Mouse (Mus musculus): ENCODE measurements around the gene Ston2.

The Ston2 gene

DNA sequence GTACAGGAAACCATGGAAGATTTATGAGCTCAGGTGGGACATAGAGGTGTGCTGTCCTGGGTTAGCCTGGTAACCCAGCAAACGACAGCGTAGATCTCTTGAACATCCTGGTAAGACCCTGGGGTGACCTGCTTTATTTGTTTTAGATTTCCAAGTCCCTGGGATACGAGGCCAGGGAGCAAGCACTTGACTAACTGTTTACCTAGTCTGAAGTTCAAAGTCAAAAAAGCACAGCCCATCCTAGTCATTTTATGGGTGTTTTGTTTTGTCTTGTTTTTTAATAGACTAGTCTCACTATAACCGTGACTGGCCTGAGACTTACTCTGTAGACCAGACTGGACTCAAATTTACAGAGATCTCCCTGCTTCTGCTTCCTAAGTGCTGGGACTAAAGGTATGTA lies 93.4 kb downstream of the Ston2 start:
- no peak for DNase-seq

- DNase-seq: no peak
These were observed 94.6 kb downstream of the Ston2 start for GRCm38 (mm10) chr12:91693566-91693965.

DNA sequence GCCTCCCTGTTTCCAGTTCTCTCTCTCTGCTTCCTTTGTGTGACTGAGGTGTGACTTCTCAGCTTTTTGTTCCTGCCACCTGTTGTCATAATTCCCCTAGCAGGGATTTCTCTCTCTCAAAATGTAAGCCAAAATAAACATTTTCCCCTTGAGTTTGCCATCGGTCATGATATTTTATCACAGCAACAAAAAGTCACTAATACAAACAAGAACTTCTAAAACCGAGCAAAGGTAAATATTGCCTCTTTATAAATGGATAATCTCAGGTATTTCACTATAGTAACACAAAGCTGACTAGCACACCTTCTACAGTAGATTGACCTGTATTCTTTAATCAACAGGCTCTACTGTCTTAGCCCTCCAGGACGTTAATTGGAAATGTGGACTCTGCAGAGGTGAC lies 95.2 kb downstream of the Ston2 start:
- no peak for DNase-seq

DNA sequence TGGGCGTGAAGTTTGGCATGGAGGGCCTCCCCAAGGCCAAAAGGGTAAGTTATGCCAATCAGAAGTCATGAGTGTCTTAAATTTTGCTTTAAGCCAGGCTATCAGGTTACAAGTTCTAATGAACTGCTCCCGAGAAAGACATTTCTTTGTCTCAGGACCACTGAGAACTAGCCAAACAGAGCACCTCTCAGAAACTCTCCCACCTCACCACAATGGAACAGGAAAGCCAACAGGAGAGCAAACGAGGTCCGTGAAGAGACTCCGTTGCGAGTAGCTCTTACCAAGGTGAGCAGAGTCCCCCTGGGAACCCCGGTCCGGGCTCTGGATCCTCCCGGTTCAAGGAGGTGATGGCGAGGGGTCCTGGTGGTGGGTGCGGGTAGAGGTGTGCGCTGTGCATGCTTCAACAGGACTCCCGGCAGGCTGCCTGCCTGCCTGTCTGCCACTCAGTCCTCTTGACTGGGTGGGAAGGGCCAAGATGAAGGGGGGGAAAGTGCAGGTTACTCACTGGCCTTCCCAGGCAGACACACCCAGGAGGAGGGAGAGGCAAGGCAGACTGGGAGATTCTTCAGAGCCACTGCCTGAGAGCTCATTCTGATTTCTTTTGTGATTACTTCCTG lies 102.4 kb downstream of the Ston2 start:
- no peak for DNase-seq

- no peak for DNase-seq
These were observed 103.3 kb downstream of the Ston2 start for GRCm38 (mm10) chr12:91684840-91685415.

DNA sequence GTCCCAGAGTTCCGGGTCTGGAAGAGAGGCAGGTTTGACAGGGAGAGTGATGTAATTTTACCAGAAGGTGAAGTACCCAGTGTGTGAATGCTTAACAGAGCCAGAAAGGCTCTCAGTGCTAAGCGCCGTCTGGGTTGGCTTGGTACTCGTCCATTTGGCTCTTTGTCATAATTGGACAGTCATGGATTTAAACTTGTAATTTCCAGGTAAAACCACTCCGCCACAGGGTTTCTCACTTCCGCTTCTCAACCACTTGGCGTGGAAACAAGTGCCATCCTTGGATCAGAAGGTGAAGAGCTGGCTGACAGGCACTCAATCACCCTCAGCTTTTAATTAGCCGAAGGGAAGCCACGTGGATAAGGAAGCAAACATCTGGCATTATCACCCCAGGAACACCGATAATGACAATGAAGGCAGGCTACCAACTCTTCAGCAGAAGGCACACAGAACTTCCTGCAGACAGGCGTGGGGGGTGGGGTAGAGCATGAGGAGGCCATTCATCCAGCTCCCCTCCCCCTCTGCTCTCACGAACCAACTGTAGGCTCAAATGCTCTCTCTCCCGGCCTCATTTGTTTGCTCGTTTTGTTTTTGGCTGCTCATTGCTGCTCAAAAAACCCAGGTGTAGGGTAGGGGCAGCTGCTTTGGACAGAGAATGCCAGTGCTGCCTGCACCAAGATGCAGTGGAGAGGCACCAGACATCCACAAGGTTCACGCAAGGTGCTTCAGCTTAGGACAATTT lies 103.9 kb downstream of the Ston2 start:
- DNase-seq: peak; percentile 78

- no peak for DNase-seq
These were observed 104.6 kb downstream of the Ston2 start for GRCm38 (mm10) chr12:91683549-91684100.

DNA sequence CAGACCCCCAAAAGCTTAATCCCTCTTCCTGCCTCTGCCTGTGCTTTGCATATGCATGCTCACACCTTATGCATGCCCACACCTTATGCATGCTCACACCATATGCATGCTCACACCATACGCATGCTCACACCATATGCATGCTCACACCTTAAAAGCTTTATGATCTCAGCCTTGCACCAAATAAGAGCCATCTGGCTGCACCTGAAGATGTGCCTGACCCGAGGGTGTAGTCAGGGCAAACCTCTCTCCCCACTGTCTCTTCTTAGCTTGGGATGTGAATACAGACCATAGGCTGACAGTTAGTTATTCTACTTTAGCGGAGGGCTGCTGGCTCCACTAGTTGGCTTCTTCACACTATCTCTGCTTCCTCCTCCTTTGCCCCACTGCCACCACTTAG lies 105.1 kb downstream of the Ston2 start:
- DNase-seq: no peak

- DNase-seq: no peak
These were observed 108.7 kb downstream of the Ston2 start for GRCm38 (mm10) chr12:91679320-91680064.

- no peak for DNase-seq
These were observed 112.2 kb downstream of the Ston2 start for GRCm38 (mm10) chr12:91675937-91676336.

- peak; percentile 46 for DNase-seq
These were observed 115.0 kb downstream of the Ston2 start for GRCm38 (mm10) chr12:91673141-91673540.

DNA sequence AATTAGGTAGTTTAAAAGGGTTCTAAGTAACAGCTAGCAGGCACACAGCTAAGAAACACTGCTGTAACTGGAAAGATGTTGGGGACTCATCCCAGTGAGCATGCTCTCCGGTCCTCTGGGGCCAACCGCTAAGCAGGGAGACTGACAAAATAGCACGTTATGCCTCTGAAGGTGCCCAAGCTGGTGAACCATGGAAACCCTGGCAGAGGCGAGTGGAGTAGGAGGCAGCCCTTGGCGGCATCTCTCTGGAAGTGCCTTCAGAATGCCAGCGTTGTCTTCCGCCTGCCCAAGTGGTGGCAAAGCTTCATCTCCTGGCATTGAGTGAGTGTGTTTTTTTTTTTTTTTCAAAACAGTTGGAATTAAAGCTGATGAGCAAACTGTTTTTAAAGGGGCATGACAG lies 115.7 kb downstream of the Ston2 start:
- DNase-seq: no peak

DNA sequence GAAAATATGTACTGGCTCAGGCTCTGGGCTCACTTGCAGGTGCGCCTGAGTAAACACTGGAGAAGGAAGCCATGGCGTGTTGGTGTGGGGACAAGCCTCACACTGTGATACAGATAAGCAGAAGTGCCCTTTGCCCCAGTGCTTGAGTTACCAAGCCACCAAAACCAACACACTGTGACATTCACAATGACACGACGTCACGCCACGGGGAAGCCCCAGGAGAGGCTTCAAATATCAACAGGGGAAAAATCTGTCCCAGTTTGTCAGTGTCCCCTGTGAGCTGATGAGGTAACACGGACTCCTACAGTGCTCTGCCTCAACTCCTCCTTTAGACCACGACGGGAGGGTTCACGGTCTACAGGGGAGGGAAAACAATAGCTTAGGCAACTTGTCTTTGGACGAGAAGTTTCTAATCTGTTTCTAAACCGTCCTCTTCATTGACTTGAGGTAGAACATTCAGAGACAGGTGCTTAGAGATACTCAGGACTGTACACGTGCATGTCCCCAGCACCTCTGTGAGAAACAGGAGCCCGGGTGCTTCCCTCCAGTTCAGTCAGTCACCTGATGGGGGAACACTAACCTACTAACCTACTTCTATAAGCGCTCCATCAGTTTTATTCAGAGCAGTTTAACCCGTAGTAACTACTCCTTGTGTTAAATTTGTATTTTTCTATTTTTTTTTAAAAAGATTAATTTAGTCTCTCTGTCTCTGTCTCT lies 119.5 kb downstream of the Ston2 start:
- DNase-seq: peak; percentile 60

GRCm38 (mm10) chr12:91667741-91668140 lies 120.4 kb downstream of the Ston2 start:
- no peak for DNase-seq

- no peak for DNase-seq
These were observed 121.6 kb downstream of the Ston2 start for GRCm38 (mm10) chr12:91666607-91667006.

- DNase-seq: no peak
These were observed 122.8 kb downstream of the Ston2 start for GRCm38 (mm10) chr12:91665431-91665830.

- DNase-seq: no peak
These were observed 124.9 kb downstream of the Ston2 start for GRCm38 (mm10) chr12:91663260-91663659.

- no peak for DNase-seq
These were observed 125.3 kb downstream of the Ston2 start for GRCm38 (mm10) chr12:91662844-91663243.

DNA sequence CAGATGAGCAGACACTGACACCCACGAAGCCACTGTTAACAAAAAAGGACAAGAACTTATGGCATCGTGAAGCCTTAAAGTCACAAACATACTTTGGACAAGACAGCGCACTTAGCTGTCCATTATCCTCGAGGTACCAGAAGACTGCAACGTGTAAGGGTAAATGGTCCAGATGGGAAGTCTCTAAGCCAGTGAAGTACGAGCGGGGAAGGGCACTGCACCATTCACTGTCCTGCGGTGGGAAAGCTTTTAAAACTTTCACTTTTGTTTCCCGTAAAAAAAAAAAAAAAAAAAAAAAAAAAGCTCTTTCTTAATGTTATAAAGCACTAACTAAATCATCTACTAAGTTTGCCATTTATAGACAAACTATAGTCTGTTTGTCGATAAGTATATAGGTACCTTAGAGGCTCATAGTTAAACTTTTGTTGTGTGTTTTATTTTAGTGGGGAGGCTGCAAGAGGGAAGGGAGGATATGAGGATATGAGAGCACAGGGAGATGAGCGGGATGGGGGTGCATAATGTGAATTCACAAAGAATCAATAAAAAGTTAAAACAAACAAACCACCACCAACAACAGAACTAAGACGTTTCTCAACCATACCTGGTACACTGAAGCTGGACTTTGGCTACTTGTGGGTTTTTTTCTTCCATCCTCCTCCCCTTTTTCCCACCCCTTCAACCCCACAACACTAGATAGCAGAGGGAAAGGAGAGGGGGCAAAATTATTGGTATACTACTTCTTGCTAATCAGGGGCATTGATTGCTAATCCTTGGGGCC lies 127.4 kb downstream of the Ston2 start:
- no peak for DNase-seq

GRCm38 (mm10) chr12:91654399-91655122 lies 133.6 kb downstream of the Ston2 start:
- no peak for DNase-seq

- no peak for DNase-seq
These were observed 139.8 kb downstream of the Ston2 start for GRCm38 (mm10) chr12:91648426-91648825.
